ENCODE assay signal across 7 mouse cellular contexts in genomic region chr15:96551569-96552380, GRCm38 (mm10).
DNase-seq lines count a peak whose midpoint lies in the region; ATAC-seq and TF ChIP-seq lines count a peak whose summit lies in the region.

No protein-coding gene starts in this region.

- TF ChIP-seq EP300 in ES-Bruce4 (IDR thresholded peaks at IDR 0.05; ENCODE audit: insufficient read depth, low read depth, low read length), result no peak

- no peak overlapping the region for H3K27ac ChIP-seq in ES-Bruce4 (ENCODE audit: insufficient read depth, low read length)
- H3K27ac ChIP-seq in embryonic facial prominence, embryonic 12.5 days, result no peak overlapping the region
- H3K27ac ChIP-seq in heart, embryonic 16.5 days (ENCODE audit: low read length), result no peak overlapping the region
- no peak overlapping the region for H3K27ac ChIP-seq in kidney, postnatal 0 days
- no peak overlapping the region for H3K27ac ChIP-seq in liver, embryonic 13.5 days
- H3K27ac ChIP-seq in neural tube, embryonic 12.5 days, result no peak overlapping the region

- 61% methylated on average over 9 of the region's 9 CpGs for WGBS in embryonic facial prominence, embryonic 12.5 days
- WGBS in heart, embryonic 16.5 days, result 58% methylated on average over 9 of the region's 9 CpGs
- 59% methylated on average over 9 of the region's 9 CpGs for WGBS in kidney, postnatal 0 days
- 43% methylated on average over 9 of the region's 9 CpGs for WGBS in liver, embryonic 13.5 days (ENCODE audit: insufficient replicate concordance)
- WGBS in neural tube, embryonic 12.5 days, result 70% methylated on average over 9 of the region's 9 CpGs

- peaks cover 3% of the 10 kb centered on the region for H3K4me1 ChIP-seq in ES-Bruce4 (ENCODE audit: control insufficient read depth, insufficient read depth, low read length)
- H3K4me1 ChIP-seq in embryonic facial prominence, embryonic 12.5 days, result peaks cover 3% of the 10 kb centered on the region; the same call in 1 of the 2 replicates
- H3K4me1 ChIP-seq in heart, embryonic 16.5 days (ENCODE audit: control insufficient read depth, insufficient read depth, low read length), result peaks cover 10% of the 10 kb centered on the region
- no peaks in the 10 kb centered on the region for H3K4me1 ChIP-seq in kidney, postnatal 0 days (replicated peaks; ENCODE audit: insufficient read depth, low read length)
- H3K4me1 ChIP-seq in liver, embryonic 13.5 days (replicated peaks), result no peaks in the 10 kb centered on the region
- no peaks in the 10 kb centered on the region for H3K4me1 ChIP-seq in neural tube, embryonic 12.5 days

- TF ChIP-seq POLR2A in ES-Bruce4 (IDR thresholded peaks at IDR 0.05; ENCODE audit: insufficient read depth, low read length), result no peak

- peak; percentile 67; the same call in 1 of the 2 replicates for ATAC-seq in embryonic facial prominence, embryonic 12.5 days (ENCODE audit: insufficient number of reproducible peaks, insufficient read depth, low FRiP score, low TSS enrichment)
- peak; percentile 90 for ATAC-seq in heart, embryonic 16.5 days (replicated peaks; ENCODE audit: extremely low read depth, insufficient read depth, low FRiP score)
- ATAC-seq in kidney, postnatal 0 days (replicated peaks; ENCODE audit: low FRiP score, low read depth), result peak; percentile 66
- ATAC-seq in liver, embryonic 13.5 days (ENCODE audit: low read depth), result peak; percentile 58
- peak; percentile 29; the same call in 1 of the 2 replicates for ATAC-seq in neural tube, embryonic 12.5 days (ENCODE audit: low FRiP score, low read depth)

- DNase-seq in adrenal gland, postnatal 10 days, result peak; percentile 70
- peak; percentile 92 for DNase-seq in kidney, postnatal 0 days (ENCODE audit: low spot score)
- peak; percentile 15 for DNase-seq in liver, embryonic 13.5 days

- H3K27me3 ChIP-seq in ES-Bruce4 (ENCODE audit: control insufficient read depth, insufficient read depth, low read length, poor library complexity, severe bottlenecking), result no peaks in the 10 kb centered on the region
- no peaks in the 10 kb centered on the region for H3K27me3 ChIP-seq in embryonic facial prominence, embryonic 12.5 days
- H3K27me3 ChIP-seq in heart, embryonic 16.5 days (ENCODE audit: control insufficient read depth, insufficient read depth, low read length), result no peaks in the 10 kb centered on the region
- H3K27me3 ChIP-seq in kidney, postnatal 0 days (ENCODE audit: insufficient read depth, low read length), result no peaks in the 10 kb centered on the region
- H3K27me3 ChIP-seq in liver, embryonic 13.5 days, result no peaks in the 10 kb centered on the region
- no peaks in the 10 kb centered on the region for H3K27me3 ChIP-seq in neural tube, embryonic 12.5 days (replicated peaks)

- H3K9me3 ChIP-seq in ES-Bruce4 (replicated peaks; ENCODE audit: control insufficient read depth, insufficient read depth, low read length, poor library complexity, severe bottlenecking), result no peaks in the 10 kb centered on the region
- H3K9me3 ChIP-seq in embryonic facial prominence, embryonic 12.5 days, result no peaks in the 10 kb centered on the region
- no peaks in the 10 kb centered on the region for H3K9me3 ChIP-seq in heart, embryonic 16.5 days (replicated peaks; ENCODE audit: control insufficient read depth, low read length)
- H3K9me3 ChIP-seq in kidney, postnatal 0 days (replicated peaks; ENCODE audit: low read length), result no peaks in the 10 kb centered on the region
- H3K9me3 ChIP-seq in liver, embryonic 13.5 days (replicated peaks), result no peaks in the 10 kb centered on the region
- no peaks in the 10 kb centered on the region for H3K9me3 ChIP-seq in neural tube, embryonic 12.5 days

- no peak overlapping the region for H3K9ac ChIP-seq in ES-Bruce4 (ENCODE audit: low read depth, poor library complexity, severe bottlenecking)
- H3K9ac ChIP-seq in embryonic facial prominence, embryonic 12.5 days, result no peak overlapping the region
- no peak overlapping the region; the same call in 1 of the 2 replicates for H3K9ac ChIP-seq in heart, embryonic 16.5 days (ENCODE audit: low read length)
- H3K9ac ChIP-seq in kidney, postnatal 0 days (ENCODE audit: low read depth, low read length), result no peak overlapping the region
- no peak overlapping the region for H3K9ac ChIP-seq in liver, embryonic 13.5 days
- no peak overlapping the region for H3K9ac ChIP-seq in neural tube, embryonic 12.5 days

- no peak overlapping the region for H3K4me2 ChIP-seq in embryonic facial prominence, embryonic 12.5 days (replicated peaks)
- H3K4me2 ChIP-seq in heart, embryonic 16.5 days (ENCODE audit: low read depth, low read length), result no peak overlapping the region
- no peak overlapping the region for H3K4me2 ChIP-seq in kidney, postnatal 0 days (ENCODE audit: low read length)
- no peak overlapping the region for H3K4me2 ChIP-seq in liver, embryonic 13.5 days
- no peak overlapping the region for H3K4me2 ChIP-seq in neural tube, embryonic 12.5 days (replicated peaks)

- peak; percentile 49 for TF ChIP-seq CTCF in ES-Bruce4 (IDR thresholded peaks at IDR 0.05; ENCODE audit: low read depth, low read length)
- peak; percentile 97 for TF ChIP-seq CTCF in kidney, postnatal 0 days (IDR thresholded peaks at IDR 0.05; ENCODE audit: low read depth)

- H3K4me3 ChIP-seq in ES-Bruce4 (ENCODE audit: low read depth, low read length), result no peak overlapping the region
- H3K4me3 ChIP-seq in embryonic facial prominence, embryonic 12.5 days, result no peak overlapping the region
- no peak overlapping the region for H3K4me3 ChIP-seq in heart, embryonic 16.5 days (ENCODE audit: low read length)
- no peak overlapping the region for H3K4me3 ChIP-seq in kidney, postnatal 0 days (replicated peaks; ENCODE audit: low read depth, low read length)
- H3K4me3 ChIP-seq in liver, embryonic 13.5 days (replicated peaks), result no peak overlapping the region
- no peak overlapping the region for H3K4me3 ChIP-seq in neural tube, embryonic 12.5 days

- H3K36me3 ChIP-seq in ES-Bruce4 (ENCODE audit: control insufficient read depth, insufficient read depth, low read length, poor library complexity, severe bottlenecking), result no peaks in the 10 kb centered on the region
- H3K36me3 ChIP-seq in embryonic facial prominence, embryonic 12.5 days, result no peaks in the 10 kb centered on the region
- no peaks in the 10 kb centered on the region for H3K36me3 ChIP-seq in heart, embryonic 16.5 days (ENCODE audit: control insufficient read depth, insufficient read depth)
- no peaks in the 10 kb centered on the region for H3K36me3 ChIP-seq in kidney, postnatal 0 days (ENCODE audit: insufficient read depth, low read length)
- H3K36me3 ChIP-seq in liver, embryonic 13.5 days, result no peaks in the 10 kb centered on the region
- no peaks in the 10 kb centered on the region for H3K36me3 ChIP-seq in neural tube, embryonic 12.5 days

Comparison
In these comparisons a context has a peak if more than half of its experiments do, and no peak if none do; other contexts are left out.
1. DNase-seq: peak in every context shown above with its lines; median percentile 92 in kidney, postnatal 0 days; 70 in adrenal gland, postnatal 10 days; 15 in liver, embryonic 13.5 days.
2. ATAC-seq: peak in every context shown above with its lines; median percentile 90 in heart, embryonic 16.5 days; 67 in embryonic facial prominence, embryonic 12.5 days; 66 in kidney, postnatal 0 days; 58 in liver, embryonic 13.5 days; 29 in neural tube, embryonic 12.5 days.